Mouse (Mus musculus) left cerebral cortex, adult 8-10 months (tissue): ENCODE results near the gene Ube2e1. TPM values are rescaled to one million over a fixed set of nuclear protein-coding genes. Genes with fewer than 3 reads are reported as not detected.
"Not testable (repeated sequence)": the region's sequence is repeated elsewhere in the genome, so short reads cannot be mapped to it uniquely, and the experiment has no call there.

Experiments used
- DNase-seq, 2 experiments: peaks; one replicate each; pipeline ENCODE4 v3.0.0; 2022; ENCODE audit warnings: low spot score in 2 of 2
- total RNA-seq, 4 experiments: library from RNA; stranded (reverse); gene quantifications; 2 replicates each; pipeline ENCODE4 v1.2.4; 2022

Gene Ube2e1
- total RNA-seq, 4 experiments from 2014 or later: 111 to 132 (median 115) TPM

GRCm38 (mm10) chr14:18261203-18261602 lies 70.5 kb downstream of the Ube2e1 start:
- no peak for DNase-seq

- no peak for DNase-seq
Observed at GRCm38 (mm10) chr14:18242638-18243130, 89.0 kb downstream of the Ube2e1 start.

GRCm38 (mm10) chr14:18241786-18242185 lies 89.9 kb downstream of the Ube2e1 start:
- DNase-seq: no peak

- no peak for DNase-seq
Observed at GRCm38 (mm10) chr14:18240132-18240531, 91.5 kb downstream of the Ube2e1 start.

GRCm38 (mm10) chr14:18238750-18239731 lies 92.6 kb downstream of the Ube2e1 start, which contains the start of gene Nr1d2:
Nr1d2 (minus strand) TSS chr14:18239127.
- DNase-seq: peak; percentile 94 to 99

GRCm38 (mm10) chr14:18238131-18238749 lies 93.4 kb downstream of the Ube2e1 start:
- peak; percentile 97 to 98 for DNase-seq

- DNase-seq: no peak
Observed at GRCm38 (mm10) chr14:18237381-18237780, 94.3 kb downstream of the Ube2e1 start.

- DNase-seq: not testable (repeated sequence)
Observed at GRCm38 (mm10) chr14:18236496-18237235, 95.0 kb downstream of the Ube2e1 start.

GRCm38 (mm10) chr14:18233981-18234960 lies 97.4 kb downstream of the Ube2e1 start:
- no peak for DNase-seq

- no peak for DNase-seq
Observed at GRCm38 (mm10) chr14:18233076-18233475, 98.6 kb downstream of the Ube2e1 start.

Other genes with a start within 250 kb of the Ube2e1 start
- gene Nr1d2, start 92.7 kb downstream of the Ube2e1 start, total RNA-seq: 100 to 1,000 TPM in 2 of 4 experiments, 10 to 100 TPM in 2; 95.3 to 114 (median 105) TPM
- gene Nkiras1, start 60.7 kb downstream of the Ube2e1 start, total RNA-seq: 10 to 100 TPM; 81.8 to 98.4 (median 95.8) TPM
- 100 to 1,000 TPM; 388 to 418 (median 397) TPM for gene Rpl15, start 60.5 kb downstream of the Ube2e1 start, total RNA-seq